Mouse (Mus musculus): ENCODE measurements around the gene Mgrn1. TPM values are rescaled to one million over a fixed set of nuclear protein-coding genes. Genes with fewer than 3 reads are reported as not detected.

Gene Mgrn1
- 89.2 and 98.3 TPM in 2 replicates for polyA plus RNA-seq (2012; rRNA removed)

GRCm38 (mm10) chr16:4885760-4886689 is at the start of gene Mgrn1:
Mgrn1 (plus strand) TSS chr16:4886249.
- 1% methylated on average over 63 of the region's 74 CpGs for WGBS
- TF ChIP-seq POLR2A (IDR thresholded peaks at IDR 0.05; ENCODE audit: control insufficient read depth, extremely low read depth, insufficient read depth, low read length, poor library complexity) (0 out of 2 replicates have a peak, but pooled peaks have one; percentile 25), CTCF (IDR thresholded peaks at IDR 0.05; ENCODE audit: borderline replicate concordance, control insufficient read depth, extremely low read depth, insufficient read depth, low read length, poor library complexity) (no peak; the same call in 1 of the 2 replicates)

GRCm38 (mm10) chr16:4837631-4838030 is 48.4 kb upstream of the Mgrn1 start:
- 93% methylated on average over 3 of the region's 3 CpGs for WGBS
- H3K27me3 ChIP-seq (ENCODE audit: control insufficient read depth, insufficient read depth, low read length): no peaks in the 10 kb centered on the region
- no peaks in the 10 kb centered on the region for H3K36me3 ChIP-seq (ENCODE audit: control insufficient read depth, insufficient read depth, low read length)
- H3K4me1 ChIP-seq (replicated peaks; ENCODE audit: control insufficient read depth, insufficient read depth, low read length): no peaks in the 10 kb centered on the region
- H3K4me3 ChIP-seq (ENCODE audit: control insufficient read depth, insufficient read depth, low read length): no peak overlapping the region
- TF ChIP-seq POLR2A (IDR thresholded peaks at IDR 0.05; ENCODE audit: control insufficient read depth, extremely low read depth, insufficient read depth, low read length, poor library complexity) (no peak), CTCF (IDR thresholded peaks at IDR 0.05; ENCODE audit: borderline replicate concordance, control insufficient read depth, extremely low read depth, insufficient read depth, low read length, poor library complexity) (no peak)
- DNase-seq: no peak
- H3K27ac ChIP-seq (ENCODE audit: control insufficient read depth, insufficient read depth, low read length): no peak overlapping the region

More at GRCm38 (mm10) chr16:4885760-4886689, at the start of gene Mgrn1:
- Histone ChIP-seq H3K4me3 (ENCODE audit: control insufficient read depth, insufficient read depth, low read length) (peak within 1 kb of the TSS; percentile 94), H3K36me3 (ENCODE audit: control insufficient read depth, insufficient read depth, low read length) (no peaks in the 10 kb centered on the region), H3K4me1 (replicated peaks; ENCODE audit: control insufficient read depth, insufficient read depth, low read length) (peaks cover 16% of the 10 kb centered on the region), H3K27ac (ENCODE audit: control insufficient read depth, insufficient read depth, low read length) (peak within 1 kb of the TSS; percentile 48; the same call in 1 of the 2 replicates), H3K27me3 (ENCODE audit: control insufficient read depth, insufficient read depth, low read length) (no peaks in the 10 kb centered on the region)
- DNase-seq: peak; percentile 73

GRCm38 (mm10) chr16:4839552-4839951 is 46.5 kb upstream of the Mgrn1 start:
- no peaks in the 10 kb centered on the region for H3K27me3 ChIP-seq (ENCODE audit: control insufficient read depth, insufficient read depth, low read length)
- no peak for DNase-seq
- H3K27ac ChIP-seq (ENCODE audit: control insufficient read depth, insufficient read depth, low read length): no peak overlapping the region
- WGBS: 71% methylated on average over 3 of the region's 3 CpGs
- TF ChIP-seq POLR2A (IDR thresholded peaks at IDR 0.05; ENCODE audit: control insufficient read depth, extremely low read depth, insufficient read depth, low read length, poor library complexity) (no peak), CTCF (IDR thresholded peaks at IDR 0.05; ENCODE audit: borderline replicate concordance, control insufficient read depth, extremely low read depth, insufficient read depth, low read length, poor library complexity) (no peak)
- H3K36me3 ChIP-seq (ENCODE audit: control insufficient read depth, insufficient read depth, low read length): no peaks in the 10 kb centered on the region
- H3K4me3 ChIP-seq (ENCODE audit: control insufficient read depth, insufficient read depth, low read length): no peak overlapping the region
- no peaks in the 10 kb centered on the region for H3K4me1 ChIP-seq (replicated peaks; ENCODE audit: control insufficient read depth, insufficient read depth, low read length)

- H3K4me3 ChIP-seq (ENCODE audit: control insufficient read depth, insufficient read depth, low read length): no peak overlapping the region
- H3K27me3 ChIP-seq (ENCODE audit: control insufficient read depth, insufficient read depth, low read length): no peaks in the 10 kb centered on the region
- WGBS: 84% methylated on average over 8 of the region's 8 CpGs
- TF ChIP-seq CTCF (IDR thresholded peaks at IDR 0.05; ENCODE audit: borderline replicate concordance, control insufficient read depth, extremely low read depth, insufficient read depth, low read length, poor library complexity): no peak
- TF ChIP-seq POLR2A (IDR thresholded peaks at IDR 0.05; ENCODE audit: control insufficient read depth, extremely low read depth, insufficient read depth, low read length, poor library complexity): no peak
- H3K4me1 ChIP-seq (replicated peaks; ENCODE audit: control insufficient read depth, insufficient read depth, low read length): no peaks in the 10 kb centered on the region
- no peak overlapping the region for H3K27ac ChIP-seq (ENCODE audit: control insufficient read depth, insufficient read depth, low read length)
- no peak for DNase-seq
- no peaks in the 10 kb centered on the region for H3K36me3 ChIP-seq (ENCODE audit: control insufficient read depth, insufficient read depth, low read length)
Measured at GRCm38 (mm10) chr16:4840231-4840630, 45.8 kb upstream of the Mgrn1 start.

- WGBS: 77% methylated on average over 3 of the region's 3 CpGs
- DNase-seq: no peak
- H3K27ac ChIP-seq (ENCODE audit: control insufficient read depth, insufficient read depth, low read length): no peak overlapping the region
Measured at GRCm38 (mm10) chr16:4847041-4847440, 39.0 kb upstream of the Mgrn1 start.

GRCm38 (mm10) chr16:4848090-4848489 is 38.0 kb upstream of the Mgrn1 start:
- no peak for DNase-seq
- Histone ChIP-seq H3K27ac (ENCODE audit: control insufficient read depth, insufficient read depth, low read length) (no peak overlapping the region), H3K4me1 (replicated peaks; ENCODE audit: control insufficient read depth, insufficient read depth, low read length) (no peaks in the 10 kb centered on the region), H3K36me3 (ENCODE audit: control insufficient read depth, insufficient read depth, low read length) (no peaks in the 10 kb centered on the region), H3K4me3 (ENCODE audit: control insufficient read depth, insufficient read depth, low read length) (no peak overlapping the region), H3K27me3 (ENCODE audit: control insufficient read depth, insufficient read depth, low read length) (no peaks in the 10 kb centered on the region)
- TF ChIP-seq CTCF (IDR thresholded peaks at IDR 0.05; ENCODE audit: borderline replicate concordance, control insufficient read depth, extremely low read depth, insufficient read depth, low read length, poor library complexity) (no peak), POLR2A (IDR thresholded peaks at IDR 0.05; ENCODE audit: control insufficient read depth, extremely low read depth, insufficient read depth, low read length, poor library complexity) (no peak)
- WGBS: 94% methylated on average over 2 of the region's 2 CpGs

More at GRCm38 (mm10) chr16:4847041-4847440, 39.0 kb upstream of the Mgrn1 start:
- Histone ChIP-seq H3K4me1 (replicated peaks; ENCODE audit: control insufficient read depth, insufficient read depth, low read length) (no peaks in the 10 kb centered on the region), H3K36me3 (ENCODE audit: control insufficient read depth, insufficient read depth, low read length) (no peaks in the 10 kb centered on the region), H3K27me3 (ENCODE audit: control insufficient read depth, insufficient read depth, low read length) (no peaks in the 10 kb centered on the region), H3K4me3 (ENCODE audit: control insufficient read depth, insufficient read depth, low read length) (no peak overlapping the region)
- TF ChIP-seq CTCF (IDR thresholded peaks at IDR 0.05; ENCODE audit: borderline replicate concordance, control insufficient read depth, extremely low read depth, insufficient read depth, low read length, poor library complexity) (no peak), POLR2A (IDR thresholded peaks at IDR 0.05; ENCODE audit: control insufficient read depth, extremely low read depth, insufficient read depth, low read length, poor library complexity) (no peak)
